Mouse (Mus musculus): ENCODE results near the gene Pcyox1. TPM values are rescaled to one million over a fixed set of nuclear protein-coding genes. Genes with fewer than 3 reads are reported as not detected.

Pcyox1 gene
- polyA plus RNA-seq, 1 experiment: 23.7 TPM

DNA sequence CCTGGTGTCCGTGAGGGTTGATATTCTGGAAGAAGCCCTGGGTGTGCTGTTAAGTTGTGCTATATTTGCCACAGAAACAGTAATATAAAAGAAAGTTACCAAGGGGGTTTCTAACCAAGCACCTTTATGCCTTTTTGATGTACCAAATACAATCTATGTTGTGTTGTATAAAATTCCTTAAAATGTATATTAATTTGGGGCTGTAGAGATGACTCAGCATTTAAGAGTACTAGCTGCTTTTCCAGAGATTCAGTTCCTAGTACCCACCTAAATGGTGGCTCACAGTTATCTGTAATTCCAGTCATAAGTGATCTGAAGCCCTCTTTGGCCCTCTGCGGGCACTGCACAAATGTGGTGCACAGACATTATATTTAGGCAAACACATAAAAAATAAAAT lies 30.1 kb downstream of the Pcyox1 start:
- TF ChIP-seq CEBPB (IDR thresholded peaks at IDR 0.05; ENCODE audit: low read depth): no peak
- no peak for TF ChIP-seq USF1 (IDR thresholded peaks at IDR 0.05; ENCODE audit: low read depth)
- no peak for TF ChIP-seq CTCF (IDR thresholded peaks at IDR 0.05; ENCODE audit: control insufficient read depth, insufficient read depth, insufficient read length)
- TF ChIP-seq FOSL1 (IDR thresholded peaks at IDR 0.05; ENCODE audit: insufficient read depth, low read length, poor library complexity, severe bottlenecking): no peak
- no peak for TF ChIP-seq MYOG (IDR thresholded peaks at IDR 0.05; ENCODE audit: control insufficient read depth, extremely low read depth, insufficient read length)
- no peak for TF ChIP-seq MYOD1 (IDR thresholded peaks at IDR 0.05; ENCODE audit: control insufficient read depth, insufficient read length, low read depth)
- no peak for TF ChIP-seq MAX (IDR thresholded peaks at IDR 0.05)
- peaks cover 21% of the 10 kb centered on the region for H3K79me2 ChIP-seq (ENCODE audit: control insufficient read depth, insufficient read depth)

DNA sequence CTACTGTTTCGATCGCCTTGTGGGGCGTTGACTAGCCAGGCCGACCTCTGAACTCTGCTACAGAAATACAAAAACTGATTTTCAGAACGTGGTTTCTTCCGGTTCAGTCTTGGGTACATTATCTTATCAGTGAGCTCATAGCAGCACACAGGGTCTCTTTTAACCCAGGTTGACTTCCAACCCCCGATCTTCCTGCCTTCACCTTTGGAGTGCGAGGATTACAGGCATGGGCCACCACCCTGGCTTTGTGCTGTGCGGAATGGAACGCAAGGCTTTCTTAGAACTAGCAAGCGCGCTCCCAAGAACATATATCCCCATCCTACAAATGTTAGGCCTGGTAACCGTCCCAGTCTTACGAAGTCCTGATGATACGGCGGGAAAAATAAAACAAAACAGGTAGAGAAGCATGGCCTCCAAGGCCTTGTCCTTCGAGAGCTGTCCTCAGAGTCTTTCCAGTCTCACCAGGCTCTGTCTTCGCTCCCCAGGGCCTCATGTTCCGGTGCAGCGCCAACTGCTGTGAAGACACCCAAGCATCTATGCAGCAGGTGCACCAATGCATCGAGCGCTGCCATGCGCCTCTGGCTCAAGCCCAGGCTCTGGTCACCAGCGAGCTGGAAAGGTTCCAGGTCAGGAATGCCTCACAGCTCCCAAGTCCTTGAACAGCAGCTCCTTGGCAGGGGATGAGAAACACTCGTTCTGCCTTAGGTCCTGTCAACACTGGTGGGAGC lies 30.7 kb downstream of the Pcyox1 start:
- peaks cover 17% of the 10 kb centered on the region for H3K36me3 ChIP-seq (ENCODE audit: control insufficient read depth, insufficient read depth)
- peaks cover 3% of the 10 kb centered on the region for H3K79me3 ChIP-seq (ENCODE audit: low read depth)
- peak overlapping the region; percentile 71 for H3ac ChIP-seq (ENCODE audit: control insufficient read depth, insufficient read length, low read depth)
- H3K79me2 ChIP-seq (ENCODE audit: control insufficient read depth, insufficient read depth): peaks cover 16% of the 10 kb centered on the region
- TF ChIP-seq MYOD1 (IDR thresholded peaks at IDR 0.05; ENCODE audit: control insufficient read depth, insufficient read length, low read depth) (no peak), FOSL1 (IDR thresholded peaks at IDR 0.05; ENCODE audit: insufficient read depth, low read length, poor library complexity, severe bottlenecking) (no peak), CEBPB (IDR thresholded peaks at IDR 0.05; ENCODE audit: low read depth) (no peak), CTCF (IDR thresholded peaks at IDR 0.05; ENCODE audit: control insufficient read depth, insufficient read depth, insufficient read length) (no peak), MAX (IDR thresholded peaks at IDR 0.05) (no peak), MYOG (IDR thresholded peaks at IDR 0.05; ENCODE audit: control insufficient read depth, extremely low read depth, insufficient read length) (no peak), USF1 (IDR thresholded peaks at IDR 0.05; ENCODE audit: low read depth) (no peak)
- no peaks in the 10 kb centered on the region for H3K27me3 ChIP-seq (ENCODE audit: control insufficient read depth, insufficient read depth, insufficient read length)
- H3K4me3 ChIP-seq (ENCODE audit: insufficient read depth, poor library complexity, severe bottlenecking): peak overlapping the region; percentile 63

More for the DNA sequence above, 30.1 kb downstream of the Pcyox1 start:
- Histone ChIP-seq H3K27me3 (ENCODE audit: control insufficient read depth, insufficient read depth, insufficient read length) (no peaks in the 10 kb centered on the region), H3K4me3 (ENCODE audit: insufficient read depth, poor library complexity, severe bottlenecking) (no peak overlapping the region), H3K36me3 (ENCODE audit: control insufficient read depth, insufficient read depth) (peaks cover 17% of the 10 kb centered on the region), H3ac (ENCODE audit: control insufficient read depth, insufficient read length, low read depth) (no peak overlapping the region), H3K79me3 (ENCODE audit: low read depth) (peaks cover 7% of the 10 kb centered on the region)

DNA sequence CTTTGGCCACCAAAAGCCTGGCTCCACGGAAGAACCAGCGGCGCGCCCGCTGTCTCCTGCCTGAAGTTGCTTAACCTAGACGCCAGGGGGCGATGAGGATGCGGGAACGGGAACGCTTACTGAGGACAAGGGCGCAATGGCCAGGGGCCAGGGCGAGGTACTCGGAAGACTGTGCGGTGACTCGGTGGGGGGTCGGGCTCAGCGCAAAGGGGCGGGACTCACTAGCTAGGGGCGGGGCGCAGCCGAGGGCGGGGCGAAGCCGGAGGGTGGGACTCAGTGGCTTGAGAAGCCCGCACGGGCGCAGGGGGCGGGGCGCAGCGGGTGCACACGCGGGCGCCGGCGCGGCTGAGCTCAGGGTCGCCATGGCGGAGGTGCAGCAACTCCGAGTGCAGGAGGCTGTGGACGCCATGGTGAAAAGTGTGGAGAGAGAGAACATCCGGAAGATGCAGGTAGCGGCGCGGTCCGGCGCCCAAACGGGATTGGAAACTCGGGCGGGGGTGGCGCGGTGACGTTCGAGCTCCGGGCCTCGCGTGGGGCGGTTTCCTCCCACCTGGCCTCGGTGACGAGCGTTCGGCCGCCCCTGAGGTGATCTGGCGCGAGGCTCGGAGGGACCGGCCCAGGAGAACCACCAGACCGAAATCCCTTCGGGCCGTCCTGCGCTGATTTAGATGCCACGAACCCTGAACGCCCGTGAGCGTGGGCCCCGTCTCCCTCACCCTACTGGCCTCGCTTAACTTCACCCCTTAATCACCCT lies 31.4 kb downstream of the Pcyox1 start, which contains the start of gene Fam136a:
Gene Fam136a (plus strand): TSS at position 276 of the 754 bp plus-strand sequence.
- Histone ChIP-seq H3K27me3 (ENCODE audit: control insufficient read depth, insufficient read depth, insufficient read length) (no peaks in the 10 kb centered on the region), H3K79me2 (ENCODE audit: control insufficient read depth, insufficient read depth) (peaks cover 16% of the 10 kb centered on the region), H3ac (ENCODE audit: control insufficient read depth, insufficient read length, low read depth) (peak within 1 kb of the TSS; percentile 71), H3K36me3 (ENCODE audit: control insufficient read depth, insufficient read depth) (peaks cover 17% of the 10 kb centered on the region), H3K4me3 (ENCODE audit: insufficient read depth, poor library complexity, severe bottlenecking) (peak within 1 kb of the TSS; percentile 63), H3K79me3 (ENCODE audit: low read depth) (peaks cover 3% of the 10 kb centered on the region)
- TF ChIP-seq MYOD1 (IDR thresholded peaks at IDR 0.05; ENCODE audit: control insufficient read depth, insufficient read length, low read depth) (no peak), MYOG (IDR thresholded peaks at IDR 0.05; ENCODE audit: control insufficient read depth, extremely low read depth, insufficient read length) (no peak), MAX (IDR thresholded peaks at IDR 0.05) (peak; percentile 70), CTCF (IDR thresholded peaks at IDR 0.05; ENCODE audit: control insufficient read depth, insufficient read depth, insufficient read length) (peak; percentile 84)

DNA sequence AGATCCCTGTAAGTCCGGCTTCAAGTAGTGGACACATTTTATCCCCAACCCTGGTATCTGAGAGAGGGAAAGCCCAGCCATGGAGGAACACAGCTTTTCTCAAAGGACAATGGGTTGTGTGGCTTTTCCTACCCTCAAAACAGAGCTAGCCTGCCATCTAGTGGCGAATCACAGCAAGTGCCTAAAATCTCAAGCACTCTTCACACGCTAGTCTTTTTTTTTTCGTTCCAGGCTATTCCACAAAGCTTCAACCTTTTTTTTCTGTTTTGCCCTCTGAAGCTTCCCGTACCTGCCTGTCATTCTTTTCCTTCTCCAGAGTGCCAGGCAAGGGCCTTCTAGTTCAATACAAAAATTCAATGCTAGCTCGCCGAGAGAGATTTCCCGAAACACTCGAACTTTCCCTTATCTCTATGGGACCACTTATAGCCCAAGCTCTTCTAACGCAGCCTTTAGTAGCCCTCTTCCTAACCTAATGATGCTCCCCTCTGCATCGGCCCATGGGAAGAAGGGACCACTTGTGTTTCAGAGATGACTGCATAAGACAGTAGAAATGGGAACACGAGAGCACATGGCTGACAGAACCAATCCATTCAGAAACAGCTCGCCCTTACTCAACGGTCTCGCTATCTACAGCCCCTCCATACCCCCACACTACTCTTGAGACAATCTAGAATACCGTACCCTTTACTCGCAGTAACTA lies 32.4 kb downstream of the Pcyox1 start:
- Histone ChIP-seq H3K79me2 (ENCODE audit: control insufficient read depth, insufficient read depth) (peaks cover 16% of the 10 kb centered on the region), H3K36me3 (ENCODE audit: control insufficient read depth, insufficient read depth) (peaks cover 17% of the 10 kb centered on the region), H3K79me3 (ENCODE audit: low read depth) (peaks cover 3% of the 10 kb centered on the region), H3K4me3 (ENCODE audit: insufficient read depth, poor library complexity, severe bottlenecking) (peak overlapping the region; percentile 28), H3ac (ENCODE audit: control insufficient read depth, insufficient read length, low read depth) (peak overlapping the region; percentile 12), H3K27me3 (ENCODE audit: control insufficient read depth, insufficient read depth, insufficient read length) (no peaks in the 10 kb centered on the region)
- TF ChIP-seq MYOD1 (IDR thresholded peaks at IDR 0.05; ENCODE audit: control insufficient read depth, insufficient read length, low read depth) (no peak), CTCF (IDR thresholded peaks at IDR 0.05; ENCODE audit: control insufficient read depth, insufficient read depth, insufficient read length) (peak; percentile 52)

DNA sequence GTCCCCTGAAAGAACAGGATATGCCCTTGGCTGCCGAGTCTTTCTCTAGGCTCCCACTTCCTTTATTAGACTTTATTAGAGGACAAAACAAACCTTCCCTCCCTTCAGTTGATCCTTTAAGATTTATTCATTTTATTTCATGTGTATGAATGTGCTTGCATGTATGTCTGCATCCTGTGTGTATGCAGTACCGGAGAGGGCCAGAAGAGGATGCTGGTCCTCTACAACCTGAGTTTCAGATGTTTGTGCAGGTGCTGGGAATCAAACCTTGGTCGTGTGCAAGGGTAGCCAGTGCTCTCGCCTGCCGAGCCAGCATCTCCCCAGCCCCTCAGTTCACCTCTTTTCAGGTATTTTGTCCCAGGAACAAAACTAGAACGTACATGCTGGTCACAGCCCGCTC lies 35.6 kb downstream of the Pcyox1 start:
- Histone ChIP-seq H3K36me3 (ENCODE audit: control insufficient read depth, insufficient read depth) (no peaks in the 10 kb centered on the region), H3K4me3 (ENCODE audit: insufficient read depth, poor library complexity, severe bottlenecking) (no peak overlapping the region), H3ac (ENCODE audit: control insufficient read depth, insufficient read length, low read depth) (no peak overlapping the region), H3K79me3 (ENCODE audit: low read depth) (peaks cover 2% of the 10 kb centered on the region), H3K27me3 (ENCODE audit: control insufficient read depth, insufficient read depth, insufficient read length) (peaks cover 9% of the 10 kb centered on the region), H3K79me2 (ENCODE audit: control insufficient read depth, insufficient read depth) (peaks cover 7% of the 10 kb centered on the region)
- TF ChIP-seq CTCF (IDR thresholded peaks at IDR 0.05; ENCODE audit: control insufficient read depth, insufficient read depth, insufficient read length) (no peak), MAX (IDR thresholded peaks at IDR 0.05) (no peak), CEBPB (IDR thresholded peaks at IDR 0.05; ENCODE audit: low read depth) (no peak), USF1 (IDR thresholded peaks at IDR 0.05; ENCODE audit: low read depth) (no peak), MYOG (IDR thresholded peaks at IDR 0.05; ENCODE audit: control insufficient read depth, extremely low read depth, insufficient read length) (no peak), FOSL1 (IDR thresholded peaks at IDR 0.05; ENCODE audit: insufficient read depth, low read length, poor library complexity, severe bottlenecking) (no peak)
